Mouse (Mus musculus) lung, postnatal 0 days (tissue): ENCODE measurements around the gene Bahcc1.

ENCODE experiments used
- CTCF ChIP-seq: IDR thresholded peaks from 2 replicates; pipeline ENCODE4 v1.5.1; 2016; ENCODE audit warnings: antibody characterized with exemption, mild to moderate bottlenecking
- EP300 ChIP-seq: IDR thresholded peaks from 2 replicates; pipeline ENCODE4 v1.6.1; 2016; ENCODE audit warnings: antibody characterized with exemption, mild to moderate bottlenecking, control low read depth

GRCm38 (mm10) chr11:120297767-120298166 is 65.0 kb downstream of the Bahcc1 start:
- TF ChIP-seq CTCF, result no peak
- no peak for TF ChIP-seq EP300
